Mouse (Mus musculus): Measurements from ENCODE around the gene Ssbp3.

Ssbp3 gene

GRCm38 (mm10) chr4:107051889-107052288 is 141.4 kb downstream of the Ssbp3 start:
- DNase-seq (ENCODE audit: low read depth): no peak

GRCm38 (mm10) chr4:107052962-107053553 is 142.6 kb downstream of the Ssbp3 start:
- no peak for DNase-seq (ENCODE audit: low read depth)

- no peak for DNase-seq (ENCODE audit: low read depth)
Measured at GRCm38 (mm10) chr4:107056088-107056487, 145.6 kb downstream of the Ssbp3 start.

GRCm38 (mm10) chr4:107058346-107058745 is 147.8 kb downstream of the Ssbp3 start:
- DNase-seq (ENCODE audit: low read depth): no peak

GRCm38 (mm10) chr4:107058781-107059180 is 148.3 kb downstream of the Ssbp3 start:
- no peak for DNase-seq (ENCODE audit: low read depth)

- DNase-seq (ENCODE audit: low read depth): no peak
Measured at GRCm38 (mm10) chr4:107061560-107061959, 151.1 kb downstream of the Ssbp3 start.

GRCm38 (mm10) chr4:107063214-107063613 is 152.7 kb downstream of the Ssbp3 start:
- DNase-seq (ENCODE audit: low read depth): no peak

- DNase-seq (ENCODE audit: low read depth): no peak
Measured at GRCm38 (mm10) chr4:107064394-107065098, 154.0 kb downstream of the Ssbp3 start.

- peak; percentile 96 for DNase-seq (ENCODE audit: low read depth)
Measured at GRCm38 (mm10) chr4:107066252-107067124, 156.0 kb downstream of the Ssbp3 start, which contains the start of the genes Mrpl37 and Cyb5rl. Gene Mrpl37 (minus strand): TSS chr4:107066868. Gene Cyb5rl (plus strand): TSS chr4:107066988.

- DNase-seq (ENCODE audit: low read depth): no peak
Measured at GRCm38 (mm10) chr4:107067151-107067840, 156.8 kb downstream of the Ssbp3 start.

- DNase-seq (ENCODE audit: low read depth): no peak
Measured at GRCm38 (mm10) chr4:107072343-107072742, 161.8 kb downstream of the Ssbp3 start.

- DNase-seq (ENCODE audit: low read depth): no peak
Measured at GRCm38 (mm10) chr4:107075456-107075855, 165.0 kb downstream of the Ssbp3 start.

GRCm38 (mm10) chr4:107078894-107079293 is 168.4 kb downstream of the Ssbp3 start:
- DNase-seq (ENCODE audit: low read depth): no peak

- no peak for DNase-seq (ENCODE audit: low read depth)
Measured at GRCm38 (mm10) chr4:107079716-107080115, 169.2 kb downstream of the Ssbp3 start.

GRCm38 (mm10) chr4:107082185-107082584 is 171.7 kb downstream of the Ssbp3 start:
- DNase-seq (ENCODE audit: low read depth): no peak

- no peak for DNase-seq (ENCODE audit: low read depth)
Measured at GRCm38 (mm10) chr4:107083126-107083525, 172.6 kb downstream of the Ssbp3 start.

GRCm38 (mm10) chr4:107084343-107084742 is 173.8 kb downstream of the Ssbp3 start:
- no peak for DNase-seq (ENCODE audit: low read depth)

GRCm38 (mm10) chr4:107084858-107085257 is 174.4 kb downstream of the Ssbp3 start:
- DNase-seq (ENCODE audit: low read depth): no peak

- DNase-seq (ENCODE audit: low read depth): no peak
Measured at GRCm38 (mm10) chr4:107091696-107092095, 181.2 kb downstream of the Ssbp3 start.

GRCm38 (mm10) chr4:107094484-107095187 is 184.1 kb downstream of the Ssbp3 start:
- no peak for DNase-seq (ENCODE audit: low read depth)

- no peak for DNase-seq (ENCODE audit: low read depth)
Measured at GRCm38 (mm10) chr4:107096043-107096442, 185.5 kb downstream of the Ssbp3 start.
